In genomic region chr11:53810156-53810555, GRCm38 (mm10) we compare ENCODE assay signal across 20 mouse cellular contexts. TPM values are rescaled to one million over a fixed set of nuclear protein-coding genes. Genes with fewer than 3 reads are reported as not detected.
DNase-seq lines count a peak whose midpoint lies in the region; ATAC-seq and TF ChIP-seq lines count a peak whose summit lies in the region.
"Had no signal": no experiment of that assay in that cellular context is flagged by ENCODE, and none has a peak within 500 bp of the region (broad histone marks: within the 10 kb centered on the region; RNA-seq: fewer than 3 reads in every experiment).

No protein-coding gene starts in this region.

- H3K9me3 ChIP-seq in intestine, embryonic 16.5 days (ENCODE audit: control insufficient read depth, low read length): no peaks in the 10 kb centered on the region
- no peaks in the 10 kb centered on the region for H3K9me3 ChIP-seq in forebrain, postnatal 0 days (ENCODE audit: low read length)
- H3K9me3 ChIP-seq: embryonic facial prominence, embryonic 10.5 days; heart, embryonic 15.5 days; hindbrain, embryonic 10.5 days had no signal

- no peak overlapping the region for H3K9ac ChIP-seq in intestine, embryonic 16.5 days (ENCODE audit: low read depth, low read length)
- no peak overlapping the region for H3K9ac ChIP-seq in forebrain, postnatal 0 days
- H3K9ac ChIP-seq: heart, embryonic 15.5 days; hindbrain, embryonic 14.5 days had no signal

- peak; percentile 37 for DNase-seq in 416B (ENCODE audit: low read depth)
- DNase-seq in CD4-positive helper T cell, adult 2 months (ENCODE audit: low read depth, low spot score): peak; percentile 54
- DNase-seq in T-cell, adult 2 months (ENCODE audit: low spot score): peak; percentile 70
- no peak for DNase-seq in left cerebral cortex, adult 8-10 months (ENCODE audit: low spot score in 2 of 2)
- no peak for DNase-seq in forebrain, postnatal 0 days
- DNase-seq in layer of hippocampus, adult 8-10 months (ENCODE audit: low spot score in 2 of 2): no peak
- DNase-seq: adrenal gland, adult 8-10 months; cerebellum, adult 2 months; cerebellum, postnatal 10 days; gastrocnemius, postnatal 10 days; heart, adult 2 months; heart, postnatal 14 days; kidney, adult 18-20 months had no signal

- 0 out of 2 replicates have a peak, but pooled peaks have one; percentile 13 for ATAC-seq in intestine, embryonic 16.5 days
- no peak for ATAC-seq in forebrain, postnatal 0 days
- ATAC-seq: forebrain, embryonic 14.5 days had no signal

- no peak overlapping the region for H3K4me2 ChIP-seq in intestine, embryonic 16.5 days (ENCODE audit: low read depth, low read length)
- no peak overlapping the region for H3K4me2 ChIP-seq in forebrain, postnatal 0 days (ENCODE audit: low read depth)
- H3K4me2 ChIP-seq: heart, embryonic 11.5 days; heart, embryonic 15.5 days; hindbrain, embryonic 14.5 days had no signal

- no peak for TF ChIP-seq CTCF in forebrain, postnatal 0 days (IDR thresholded peaks at IDR 0.05; ENCODE audit: low read depth)

- WGBS in intestine, embryonic 16.5 days: 38% methylated on average over 5 of the region's 5 CpGs
- WGBS in forebrain, postnatal 0 days: 59% methylated on average over 5 of the region's 5 CpGs

- H3K4me1 ChIP-seq in intestine, embryonic 16.5 days (ENCODE audit: control insufficient read depth, insufficient read depth, low read length): peaks cover 17% of the 10 kb centered on the region; the same call in 1 of the 2 replicates
- no peaks in the 10 kb centered on the region for H3K4me1 ChIP-seq in forebrain, postnatal 0 days (ENCODE audit: insufficient read depth)
- H3K4me1 ChIP-seq: heart, embryonic 15.5 days had no signal

- no peak overlapping the region for H3K27ac ChIP-seq in intestine, embryonic 16.5 days (ENCODE audit: low read length)
- no peak overlapping the region for H3K27ac ChIP-seq in forebrain, postnatal 0 days (ENCODE audit: low read depth, low read length)
- H3K27ac ChIP-seq: embryonic facial prominence, embryonic 10.5 days; heart, embryonic 15.5 days; hindbrain, embryonic 10.5 days; hindbrain, embryonic 14.5 days had no signal

- H3K27me3 ChIP-seq in intestine, embryonic 16.5 days (replicated peaks; ENCODE audit: control insufficient read depth, insufficient read depth, low read length): no peaks in the 10 kb centered on the region
- H3K27me3 ChIP-seq in forebrain, postnatal 0 days (ENCODE audit: insufficient read depth, low read length): no peaks in the 10 kb centered on the region
- H3K27me3 ChIP-seq: heart, embryonic 15.5 days had no signal

- no peak overlapping the region for H3K4me3 ChIP-seq in intestine, embryonic 16.5 days (ENCODE audit: low read length)
- no peak overlapping the region for H3K4me3 ChIP-seq in forebrain, postnatal 0 days (ENCODE audit: low read depth, low read length)
- H3K4me3 ChIP-seq: embryonic facial prominence, embryonic 10.5 days; heart, adult 2 months; heart, embryonic 15.5 days; hindbrain, embryonic 10.5 days had no signal

- no peaks in the 10 kb centered on the region for H3K36me3 ChIP-seq in intestine, embryonic 16.5 days (ENCODE audit: control insufficient read depth, insufficient read depth, low read length)
- H3K36me3 ChIP-seq in forebrain, postnatal 0 days (ENCODE audit: insufficient read depth): no peaks in the 10 kb centered on the region
- H3K36me3 ChIP-seq: embryonic facial prominence, embryonic 10.5 days; heart, embryonic 15.5 days; hindbrain, embryonic 10.5 days had no signal

RNA-seq across cellular contexts. Expression of gene Gm17334, which starts 37.2 kb away (rescaled TPM):
- polyA plus RNA-seq in intestine, embryonic 16.5 days (2015; fragmentation: Nextera tagmentation; extraction: Ambion mirVana): 0.34 and 0.81 TPM in 2 replicates
- total RNA-seq in left cerebral cortex, adult 8-10 months (2022): 1 to 10 TPM in 1 of 4 experiments, under 1 TPM in 2, not detected in 1; 0.42 to 2.4 (median 0.64) TPM
- 1.5 TPM in 1 of 2 replicates, not detected in the other for total RNA-seq in forebrain, postnatal 0 days (2014; rRNA removed)
- polyA plus RNA-seq in forebrain, postnatal 0 days (2015; fragmentation: Nextera tagmentation; extraction: Ambion mirVana): not detected in 2 replicates
- total RNA-seq in layer of hippocampus, adult 8-10 months (2022): 1 to 10 TPM; 1.1 to 2.4 (median 1.9) TPM
- total RNA-seq: heart, postnatal 14 days had no signal
- polyA plus RNA-seq: embryonic facial prominence, embryonic 10.5 days; forebrain, embryonic 14.5 days; heart, embryonic 15.5 days; hindbrain, embryonic 10.5 days; hindbrain, embryonic 14.5 days had no signal

RNA-seq across cellular contexts. Expression of gene Irf1, which starts 40.3 kb away (rescaled TPM):
- polyA plus RNA-seq in intestine, embryonic 16.5 days (2015; fragmentation: Nextera tagmentation; extraction: Ambion mirVana): 52.9 and 58.7 TPM in 2 replicates
- 10 to 100 TPM in 2 of 4 experiments, 1 to 10 TPM in 2; 6.8 to 10.8 (median 9.4) TPM for total RNA-seq in left cerebral cortex, adult 8-10 months (2022)
- 3.1 and 3.7 TPM in 2 replicates for total RNA-seq in forebrain, postnatal 0 days (2014; rRNA removed)
- 3.2 and 4.0 TPM in 2 replicates for polyA plus RNA-seq in forebrain, postnatal 0 days (2015; fragmentation: Nextera tagmentation; extraction: Ambion mirVana)
- 10 to 100 TPM in 3 of 4 experiments, 1 to 10 TPM in 1; 9.7 to 12.9 (median 11.0) TPM for total RNA-seq in layer of hippocampus, adult 8-10 months (2022)

RNA-seq across cellular contexts. Expression of gene Gm12216, which starts 48.9 kb away (rescaled TPM):
- polyA plus RNA-seq in intestine, embryonic 16.5 days (2015; fragmentation: Nextera tagmentation; extraction: Ambion mirVana): 1.7 and 2.4 TPM in 2 replicates
- 1 to 10 TPM; 1.6 to 6.3 (median 3.3) TPM for total RNA-seq in left cerebral cortex, adult 8-10 months (2022)
- total RNA-seq in forebrain, postnatal 0 days (2014; rRNA removed): not detected in 2 replicates
- 0.40 and 0.77 TPM in 2 replicates for polyA plus RNA-seq in forebrain, postnatal 0 days (2015; fragmentation: Nextera tagmentation; extraction: Ambion mirVana)
- total RNA-seq in layer of hippocampus, adult 8-10 months (2022): 10 to 100 TPM in 1 of 4 experiments, 1 to 10 TPM in 3; 6.0 to 12.4 (median 8.1) TPM
- polyA plus RNA-seq: embryonic facial prominence, embryonic 10.5 days; forebrain, embryonic 14.5 days; heart, embryonic 11.5 days; hindbrain, embryonic 14.5 days had no signal

Comparison
In these comparisons a context has a peak if more than half of its experiments do, and no peak if none do; other contexts are left out.
1. DNase-seq: peak in 416B (single experiment), CD4-positive helper T cell, adult 2 months (single experiment) and T-cell, adult 2 months (single experiment); none in left cerebral cortex, adult 8-10 months (0 of 2), forebrain, postnatal 0 days (single experiment) and layer of hippocampus, adult 8-10 months (0 of 2).